Mouse (Mus musculus) megakaryocyte, embryonic 14.5 days (primary cell): ENCODE data around the gene Ticam1. TPM values are rescaled to one million over a fixed set of nuclear protein-coding genes. Genes with fewer than 3 reads are reported as not detected.

Experiments
- H3K27me3 ChIP-seq: replicated peaks from 2 replicates; pipeline ENCODE3; 2012; ENCODE audit warnings: inconsistent platforms
- H3K36me3 ChIP-seq: replicated peaks from 2 replicates; pipeline ENCODE3; 2012; ENCODE audit warnings: low read length, inconsistent platforms, mixed read lengths
- H3K4me1 ChIP-seq: 2 replicates; pipeline ENCODE4 v1.6.1; 2012; ENCODE audit warnings: inconsistent platforms
- H3K4me3 ChIP-seq: replicated peaks from 2 replicates; pipeline ENCODE3; 2012; ENCODE audit warnings: moderate library complexity, mild to moderate bottlenecking, inconsistent platforms
- H3K9me3 ChIP-seq: 2 replicates; pipeline ENCODE4 v1.6.1; 2012; ENCODE audit warnings: inconsistent platforms
- FLI1 ChIP-seq: IDR thresholded peaks from 2 replicates; pipeline ENCODE4 v1.6.1; 2012; ENCODE audit warnings: low read length, inconsistent platforms, mixed read lengths
- GATA1 ChIP-seq: IDR thresholded peaks from 3 replicates; pipeline ENCODE4 v1.6.1; 2012; ENCODE audit warnings: mixed read lengths, low read length, inconsistent platforms, borderline replicate concordance
- polyA plus RNA-seq: library from polyadenylated mRNA; stranded (reverse); fragments of >175 nt; gene quantifications from 2 replicates; pipeline ENCODE4 v1.2.3, GENCODE M21; 2012; ENCODE audit warnings: low replicate concordance; ENCODE audit not compliant: insufficient read depth

The Ticam1 gene
- polyA plus RNA-seq, 1 experiment, result 13.7 TPM

DNA sequence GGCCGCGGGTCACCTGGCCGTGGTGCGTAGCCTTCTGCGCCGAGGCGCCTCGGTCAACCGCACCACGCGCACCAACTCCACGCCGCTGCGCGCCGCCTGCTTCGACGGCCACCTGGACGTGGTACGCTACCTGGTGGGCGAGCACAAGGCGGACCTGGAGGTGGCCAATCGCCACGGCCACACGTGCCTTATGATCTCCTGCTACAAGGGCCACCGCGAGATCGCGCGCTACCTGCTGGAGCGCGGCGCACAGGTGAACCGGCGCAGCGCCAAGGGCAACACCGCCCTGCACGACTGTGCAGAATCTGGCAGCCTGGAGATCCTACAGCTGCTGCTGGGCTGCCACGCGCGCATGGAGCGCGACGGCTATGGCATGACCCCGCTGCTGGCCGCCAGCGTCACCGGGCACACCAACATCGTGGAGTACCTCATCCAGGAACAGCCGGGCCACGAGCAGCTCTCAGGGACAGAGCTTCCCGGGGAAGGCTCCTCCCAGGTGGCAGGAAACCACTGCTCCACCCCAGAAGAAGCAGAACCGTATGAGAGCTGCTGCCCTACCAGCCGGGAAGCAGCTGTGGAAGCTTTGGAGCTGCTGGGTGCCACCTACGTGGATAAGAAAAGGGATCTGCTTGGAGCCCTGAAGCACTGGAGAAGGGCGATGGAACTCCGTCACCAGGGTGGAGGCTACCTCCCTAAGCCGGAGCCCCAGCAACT, 19.2 kb downstream of the Ticam1 start:
- peak overlapping the region; percentile 93 for H3K4me3 ChIP-seq
- H3K4me1 ChIP-seq, result peaks cover 64% of the 10 kb centered on the region
- H3K9me3 ChIP-seq, result no peaks in the 10 kb centered on the region
- H3K36me3 ChIP-seq, result peaks cover 43% of the 10 kb centered on the region
- no peak for TF ChIP-seq GATA1
- no peak for TF ChIP-seq FLI1
- no peaks in the 10 kb centered on the region for H3K27me3 ChIP-seq

DNA sequence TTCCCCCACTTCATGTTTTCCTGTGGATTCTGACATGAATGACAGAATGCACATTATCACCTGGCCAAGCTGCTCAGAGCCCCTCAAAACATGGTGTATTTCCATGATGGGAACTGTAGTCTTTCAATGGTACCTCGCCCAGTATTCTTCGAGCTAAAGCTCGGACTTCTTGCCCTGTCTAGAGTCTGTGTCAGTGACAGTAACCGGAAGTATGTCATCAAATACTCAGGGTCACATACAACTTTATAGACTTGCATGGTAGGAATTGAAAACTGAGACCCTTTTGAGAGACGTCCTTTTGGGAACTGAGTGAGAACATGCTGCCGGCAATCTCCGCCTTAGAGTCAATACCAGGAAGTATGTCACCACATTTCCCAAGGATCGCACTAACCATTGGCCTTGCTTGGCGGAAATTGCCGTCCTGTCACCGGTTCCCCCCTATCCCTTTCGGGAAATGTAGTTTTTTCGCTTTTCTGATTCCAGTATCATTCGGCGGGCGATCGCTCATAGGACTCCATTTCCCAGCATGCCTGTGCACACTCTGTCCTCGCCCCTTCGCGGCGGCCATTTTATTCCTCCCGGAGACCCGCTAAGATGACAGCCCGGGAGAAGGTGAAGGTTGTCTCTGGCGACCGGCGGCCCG, 20.2 kb downstream of the Ticam1 start, which contains the start of gene Fem1a:
Fem1a (plus strand) TSS at position 572 of the 643 bp plus-strand sequence.
- TF ChIP-seq GATA1, result no peak
- no peak; the same call in 1 of the 2 replicates for TF ChIP-seq FLI1
- H3K36me3 ChIP-seq, result peaks cover 33% of the 10 kb centered on the region
- peaks cover 60% of the 10 kb centered on the region for H3K4me1 ChIP-seq
- peak within 1 kb of the TSS; percentile 93 for H3K4me3 ChIP-seq
- no peaks in the 10 kb centered on the region for H3K27me3 ChIP-seq
- H3K9me3 ChIP-seq, result no peaks in the 10 kb centered on the region

DNA sequence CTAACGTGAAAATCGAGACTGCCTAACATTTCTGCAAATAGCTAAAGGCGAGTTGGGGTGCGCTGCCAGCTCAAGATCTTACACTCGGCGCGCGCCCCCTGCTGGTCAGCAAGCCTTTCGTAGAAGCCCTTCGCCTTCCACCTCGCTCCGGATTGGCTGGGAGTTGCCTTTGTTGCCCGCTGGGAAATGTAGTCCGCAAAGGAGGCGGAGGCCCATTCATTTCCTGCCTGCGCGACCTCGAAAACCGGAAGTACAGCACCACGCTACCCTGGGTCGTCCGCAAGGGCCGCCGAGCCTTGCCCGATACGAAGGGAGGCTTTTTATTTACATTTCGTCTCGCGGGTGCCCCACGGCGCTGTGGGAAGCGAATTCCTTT, 20.7 kb downstream of the Ticam1 start:
- Histone ChIP-seq H3K4me3 (peak overlapping the region; percentile 93), H3K9me3 (no peaks in the 10 kb centered on the region), H3K36me3 (peaks cover 28% of the 10 kb centered on the region), H3K4me1 (peaks cover 60% of the 10 kb centered on the region), H3K27me3 (no peaks in the 10 kb centered on the region)
- TF ChIP-seq GATA1, result no peak
- peak; percentile 72; the same call in 1 of the 2 replicates for TF ChIP-seq FLI1

DNA sequence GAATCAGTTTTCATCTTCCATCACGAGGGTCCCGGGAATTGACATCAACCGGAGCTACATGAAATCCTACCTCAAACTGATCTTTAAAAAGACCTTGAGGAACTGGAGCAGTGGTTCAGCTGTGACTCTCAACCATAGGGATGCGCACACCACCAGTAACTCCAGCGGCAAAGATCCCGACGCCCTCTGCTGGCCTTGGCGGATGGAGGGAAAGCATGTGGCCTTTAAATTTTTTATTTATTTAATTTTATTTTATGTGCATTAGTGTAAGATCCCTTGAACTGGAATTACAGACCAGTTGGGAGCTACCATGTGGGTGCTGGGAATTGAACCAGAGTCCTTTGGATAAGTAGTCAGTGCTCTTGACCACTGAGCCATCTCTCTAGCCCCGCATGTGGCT, 21.2 kb downstream of the Ticam1 start:
- Histone ChIP-seq H3K4me3 (peak overlapping the region; percentile 93), H3K36me3 (peaks cover 24% of the 10 kb centered on the region), H3K27me3 (no peaks in the 10 kb centered on the region), H3K9me3 (no peaks in the 10 kb centered on the region), H3K4me1 (peaks cover 60% of the 10 kb centered on the region)
- TF ChIP-seq GATA1 (no peak), FLI1 (no peak)

DNA sequence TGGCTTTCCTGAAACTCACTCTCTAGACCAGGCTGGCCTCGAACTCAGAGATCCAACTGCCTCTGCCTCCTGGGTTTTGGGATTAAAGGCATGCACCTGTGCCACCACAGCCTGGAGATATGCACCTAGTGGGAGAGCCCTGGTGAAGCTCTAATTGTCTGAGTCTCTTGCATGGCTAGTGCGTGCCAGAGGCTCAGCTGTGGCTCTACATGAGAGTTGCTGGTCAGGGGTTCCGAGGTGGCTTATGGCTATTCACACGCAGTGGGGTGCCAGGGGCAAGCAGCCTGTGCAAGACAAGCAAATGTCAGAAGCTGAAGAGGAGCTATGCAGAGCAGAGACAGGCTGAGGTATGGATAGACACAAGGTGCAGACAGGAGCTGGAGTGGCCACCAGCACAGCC, 21.9 kb downstream of the Ticam1 start:
- TF ChIP-seq FLI1 (no peak), GATA1 (no peak)
- Histone ChIP-seq H3K36me3 (peaks cover 17% of the 10 kb centered on the region), H3K9me3 (no peaks in the 10 kb centered on the region), H3K4me1 (peaks cover 54% of the 10 kb centered on the region), H3K27me3 (no peaks in the 10 kb centered on the region), H3K4me3 (no peak overlapping the region)

DNA sequence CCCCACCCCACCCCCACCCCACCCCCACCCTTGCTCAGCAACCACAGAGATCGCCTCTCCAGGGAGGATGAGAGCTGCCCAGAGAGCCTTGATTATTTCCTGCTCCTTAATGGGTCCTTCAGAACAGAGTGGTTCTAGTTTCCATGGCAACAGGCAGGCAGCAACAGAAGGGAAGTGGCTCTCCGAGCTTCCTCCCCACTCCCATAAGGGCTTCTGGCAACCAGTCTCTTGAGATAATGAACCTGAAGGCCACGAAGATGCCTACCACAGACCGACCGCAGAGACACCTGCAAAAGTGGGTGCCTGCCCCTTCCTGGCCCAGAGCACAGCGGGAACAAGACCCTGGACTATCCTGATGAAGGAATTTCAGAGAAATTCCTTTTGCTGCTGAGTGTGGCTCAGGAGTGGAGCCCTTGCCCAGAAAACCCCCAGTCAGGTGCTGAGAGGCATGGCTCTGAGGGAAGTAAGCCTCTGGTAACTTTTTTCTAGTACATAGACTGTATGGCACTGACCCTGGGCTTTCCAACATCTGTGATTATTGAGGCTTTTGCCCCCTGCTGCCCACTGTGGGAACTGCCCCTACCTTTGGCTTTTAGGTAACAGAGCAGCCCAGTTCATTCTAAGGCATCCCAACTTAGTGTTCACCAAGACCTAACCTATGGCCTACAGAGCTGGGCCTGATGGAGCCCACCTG, 25.3 kb downstream of the Ticam1 start:
- Histone ChIP-seq H3K27me3 (peaks cover 25% of the 10 kb centered on the region), H3K36me3 (no peaks in the 10 kb centered on the region), H3K4me3 (peak overlapping the region; percentile 50), H3K9me3 (no peaks in the 10 kb centered on the region), H3K4me1 (peaks cover 28% of the 10 kb centered on the region)
- TF ChIP-seq GATA1 (no peak), FLI1 (no peak)

DNA sequence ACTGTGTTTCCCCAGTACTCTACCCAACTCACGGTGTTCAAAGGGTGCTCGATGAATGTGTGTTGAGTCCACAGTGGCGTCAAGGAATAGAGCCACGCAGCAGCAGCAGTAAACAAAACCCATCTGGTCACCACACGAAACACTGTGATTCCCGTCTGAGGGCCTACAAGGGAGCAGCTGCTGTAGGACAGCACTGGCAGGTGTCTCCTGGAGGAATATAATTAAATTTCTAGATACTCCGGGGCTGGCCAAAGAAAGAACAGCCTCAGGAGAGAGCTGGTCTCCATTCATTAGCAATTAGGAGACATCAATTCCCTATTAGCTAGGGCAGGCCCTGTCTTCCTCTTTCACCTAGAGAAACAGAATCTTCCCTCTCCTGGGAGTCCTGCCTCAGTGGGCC, 31.0 kb downstream of the Ticam1 start:
- Histone ChIP-seq H3K27me3 (peaks cover 42% of the 10 kb centered on the region), H3K4me1 (peaks cover 6% of the 10 kb centered on the region), H3K9me3 (no peaks in the 10 kb centered on the region), H3K4me3 (no peak overlapping the region), H3K36me3 (no peaks in the 10 kb centered on the region)
- no peak for TF ChIP-seq FLI1

DNA sequence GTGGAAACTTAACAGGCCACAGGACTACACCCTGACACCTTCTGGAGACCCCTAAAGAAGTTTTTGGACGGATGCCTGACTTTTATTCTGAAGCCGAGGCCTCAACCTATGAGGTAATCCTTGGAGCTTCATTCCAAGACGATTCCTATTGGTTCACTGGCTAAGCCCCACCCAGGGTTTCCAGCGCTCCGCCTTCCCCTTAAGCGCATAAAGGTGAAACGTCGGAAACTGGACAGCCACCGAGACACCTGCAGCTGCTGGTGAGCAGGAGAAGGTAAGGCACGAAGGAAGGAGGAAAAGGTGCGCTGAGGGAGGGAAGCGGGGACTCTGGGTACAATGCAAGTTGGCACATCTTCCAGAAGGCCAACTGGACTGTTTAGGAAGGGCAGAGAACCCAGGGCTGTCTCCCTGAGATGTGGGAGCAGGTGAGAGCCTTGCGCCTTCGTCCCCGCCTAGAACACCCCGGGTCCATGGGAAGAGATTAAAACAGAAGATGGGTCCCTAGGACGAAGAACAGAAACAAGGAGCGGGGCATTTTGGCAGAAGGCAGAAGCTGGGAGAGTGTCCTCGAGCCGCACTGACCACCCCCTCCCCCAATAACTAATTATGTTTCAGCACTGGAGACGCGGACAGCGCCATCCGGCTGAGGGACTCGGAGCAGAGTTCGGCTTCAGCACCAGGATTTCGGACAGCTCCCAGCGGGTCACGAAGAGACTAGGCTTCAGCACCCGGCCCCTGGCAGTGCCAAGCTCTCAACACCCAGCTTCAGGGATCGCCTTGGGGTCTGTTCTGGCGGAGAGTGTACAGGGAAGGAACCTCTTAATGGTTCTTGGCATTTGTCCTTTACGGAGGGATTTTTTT, 34.8 kb downstream of the Ticam1 start:
- Histone ChIP-seq H3K4me1 (peaks cover 9% of the 10 kb centered on the region), H3K27me3 (peaks cover 31% of the 10 kb centered on the region), H3K9me3 (no peaks in the 10 kb centered on the region), H3K4me3 (no peak overlapping the region), H3K36me3 (no peaks in the 10 kb centered on the region)
- TF ChIP-seq GATA1 (no peak), FLI1 (no peak)

DNA sequence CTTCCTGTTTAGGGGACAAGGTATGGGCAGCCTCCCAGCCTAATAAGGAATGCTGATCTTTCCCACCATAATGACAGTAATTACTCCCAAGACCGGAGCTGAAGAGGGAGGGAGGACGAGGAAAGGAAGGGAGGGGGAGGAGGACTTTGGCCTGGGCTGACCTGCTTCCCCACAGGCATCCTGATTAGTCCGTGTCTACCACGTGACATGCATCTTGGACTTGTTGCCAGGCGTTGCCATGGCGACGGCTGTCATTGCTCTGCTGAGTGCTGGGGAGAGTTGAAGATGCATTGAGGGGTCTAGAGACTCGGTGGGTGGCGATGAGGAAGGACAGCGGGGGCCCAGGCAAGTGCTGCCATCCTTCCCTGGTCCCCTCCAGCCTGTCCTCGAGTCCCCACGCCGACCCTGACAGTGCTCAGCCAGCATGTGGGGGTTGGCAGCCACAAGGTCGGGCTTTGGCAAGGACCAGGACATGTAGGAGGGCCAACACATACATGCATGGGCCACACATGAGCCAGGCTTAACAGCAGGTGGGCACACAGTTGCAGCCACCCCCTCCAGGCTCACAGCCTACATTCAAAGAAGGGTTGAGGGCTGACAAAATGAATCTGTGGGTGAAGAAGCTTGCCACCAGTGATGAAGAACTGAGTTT, 42.6 kb downstream of the Ticam1 start:
- TF ChIP-seq GATA1, result no peak
- TF ChIP-seq FLI1, result no peak
- Histone ChIP-seq H3K4me3 (peak overlapping the region; percentile 44), H3K27me3 (peaks cover 20% of the 10 kb centered on the region), H3K4me1 (peaks cover 15% of the 10 kb centered on the region), H3K36me3 (no peaks in the 10 kb centered on the region), H3K9me3 (no peaks in the 10 kb centered on the region)
